Mouse (Mus musculus) embryo, embryonic 11.5 days (tissue): ENCODE measurements around the gene Nhlh1.
A peak's percentile ranks its signal among the peaks of the same experiment; 100 is the strongest.

Experiments used
- DNase-seq: peaks from one replicate; pipeline ENCODE4 v3.0.0-alpha.2; 2012; ENCODE audit warnings: low read depth, low spot score

Gene Nhlh1

GRCm38 (mm10) chr1:172057491-172057921, at the start of gene Nhlh1:
Nhlh1 (minus strand) TSS chr1:172057573.
- DNase-seq = no peak

- no peak for DNase-seq
Measured at GRCm38 (mm10) chr1:172105101-172105500, 47.7 kb upstream of the Nhlh1 start.

GRCm38 (mm10) chr1:172103619-172104018, 46.2 kb upstream of the Nhlh1 start:
- no peak for DNase-seq

GRCm38 (mm10) chr1:172099325-172100033, 42.1 kb upstream of the Nhlh1 start:
- no peak for DNase-seq

GRCm38 (mm10) chr1:172095202-172095601, 37.8 kb upstream of the Nhlh1 start:
- no peak for DNase-seq

GRCm38 (mm10) chr1:172094295-172094694, 36.9 kb upstream of the Nhlh1 start:
- no peak for DNase-seq

- no peak for DNase-seq
Measured at GRCm38 (mm10) chr1:172093522-172093921, 36.1 kb upstream of the Nhlh1 start.

GRCm38 (mm10) chr1:172082899-172083445, 25.6 kb upstream of the Nhlh1 start:
- no peak for DNase-seq

- peak; percentile 87 for DNase-seq
Measured at GRCm38 (mm10) chr1:172082101-172082898, 24.9 kb upstream of the Nhlh1 start, which contains the start of the genes Copa and Ncstn. Copa (plus strand) TSS chr1:172082529. Ncstn (minus strand) TSS chr1:172082795.

GRCm38 (mm10) chr1:172077981-172078380, 20.6 kb upstream of the Nhlh1 start:
- no peak for DNase-seq

GRCm38 (mm10) chr1:172072604-172073003, 15.2 kb upstream of the Nhlh1 start:
- no peak for DNase-seq

GRCm38 (mm10) chr1:172071556-172071955, 14.2 kb upstream of the Nhlh1 start:
- no peak for DNase-seq

- no peak for DNase-seq
Measured at GRCm38 (mm10) chr1:172070227-172070626, 12.9 kb upstream of the Nhlh1 start.

GRCm38 (mm10) chr1:172064613-172065141, 7.3 kb upstream of the Nhlh1 start:
- DNase-seq = no peak

- DNase-seq = no peak
Measured at GRCm38 (mm10) chr1:172063291-172064023, 6.1 kb upstream of the Nhlh1 start.

- no peak for DNase-seq
Measured at GRCm38 (mm10) chr1:172062101-172062500, 4.7 kb upstream of the Nhlh1 start.

- DNase-seq = no peak
Measured at GRCm38 (mm10) chr1:172061217-172061616, 3.8 kb upstream of the Nhlh1 start.

GRCm38 (mm10) chr1:172060659-172061058, 3.3 kb upstream of the Nhlh1 start:
- no peak for DNase-seq

GRCm38 (mm10) chr1:172058874-172059273, 1.5 kb upstream of the Nhlh1 start:
- no peak for DNase-seq

- no peak for DNase-seq
Measured at GRCm38 (mm10) chr1:172058321-172058720, 948 bp upstream of the Nhlh1 start.

GRCm38 (mm10) chr1:172056251-172056650, 1.1 kb downstream of the Nhlh1 start:
- no peak for DNase-seq
